Mouse (Mus musculus) liver, postnatal 0 days (tissue): ENCODE data around the gene Anapc11.

ENCODE experiments used
- CTCF ChIP-seq: sonication (generic); IDR thresholded peaks from 2 replicates; pipeline ENCODE4 v1.5.1; 2016; ENCODE audit warnings: antibody characterized with exemption, low read depth
- EP300 ChIP-seq: IDR thresholded peaks from 2 replicates; pipeline ENCODE4 v1.6.1; 2016; ENCODE audit warnings: antibody characterized with exemption, low read depth, mild to moderate bottlenecking

GRCm38 (mm10) chr11:120617519-120618112 is 19.4 kb downstream of the Anapc11 start, which contains the start of gene Pcyt2:
- TF ChIP-seq CTCF (no peak), EP300 (no peak)
